Mouse (Mus musculus) forebrain, postnatal 0 days (tissue): ENCODE data around the gene Fam19a5. TPM values are rescaled to one million over a fixed set of nuclear protein-coding genes. Genes with fewer than 3 reads are reported as not detected.

Experiments used
- ATAC-seq: fragments of 200-750 bp; cut with Nextera tagmentation; 2 replicates; pipeline ENCODE4 v1.8.0; 2017; ENCODE audit warnings: mild to moderate bottlenecking, moderate library complexity
- DNase-seq: peaks from one replicate; pipeline ENCODE4 v3.0.0-alpha.2; 2015
- H3K27ac ChIP-seq: fragments of 300-500 bp; sonication (generic); 2 replicates; pipeline ENCODE4 v1.5.1; 2014; ENCODE audit warnings: low read depth, mild to moderate bottlenecking, antibody characterized with exemption, low read length, moderate library complexity, mixed read lengths
- H3K27me3 ChIP-seq: fragments of 300-500 bp; sonication (generic); 2 replicates; pipeline ENCODE4 v1.6.1; 2014; ENCODE audit warnings: mild to moderate bottlenecking, low read length, mixed read lengths; ENCODE audit not compliant: insufficient read depth
- H3K36me3 ChIP-seq: fragments of 300-500 bp; sonication (generic); 2 replicates; pipeline ENCODE4 v1.6.1; 2014; ENCODE audit warnings: mild to moderate bottlenecking, moderate library complexity; ENCODE audit not compliant: insufficient read depth
- H3K4me1 ChIP-seq: fragments of 300-500 bp; sonication (generic); 2 replicates; pipeline ENCODE4 v1.6.1; 2014; ENCODE audit warnings: antibody characterized with exemption; ENCODE audit not compliant: insufficient read depth
- H3K4me2 ChIP-seq: fragments of 300-500 bp; sonication (generic); 2 replicates; pipeline ENCODE4 v1.6.1; 2014; ENCODE audit warnings: low read depth, mild to moderate bottlenecking, moderate library complexity
- H3K4me3 ChIP-seq: fragments of 300-500 bp; sonication (generic); 2 replicates; pipeline ENCODE4 v1.5.1; 2014; ENCODE audit warnings: low read depth, low read length, mixed read lengths
- H3K9ac ChIP-seq: fragments of 300-500 bp; sonication (generic); 2 replicates; pipeline ENCODE4 v1.6.1; 2014; ENCODE audit warnings: mild to moderate bottlenecking
- H3K9me3 ChIP-seq: fragments of 300-500 bp; sonication (generic); 2 replicates; pipeline ENCODE4 v1.6.1; 2016; ENCODE audit warnings: low read length
- CTCF ChIP-seq: sonication (generic); IDR thresholded peaks from 2 replicates; pipeline ENCODE4 v1.5.1; 2016; ENCODE audit warnings: antibody characterized with exemption, control low read depth, low read depth
- WGBS: fragments of 180-500 bp; shearing (Covaris S2); extraction: QIAGEN DNeasy Blood & Tissue Kit; methylation state at CpG from one replicate; pipeline ENCODE4 v1.1.7; 2014; 5-methylcytosine and 5-hydroxymethylcytosine counted together
- microRNA-seq, 2 experiments: library from miRNA; unstranded; fragments of <30 nt; microRNA quantifications; one replicate each; pipeline ENCODE4; 2016
- polyA plus RNA-seq: library from polyadenylated mRNA; unstranded; fragments of >200 nt; fragmentation: Nextera tagmentation; extraction: Ambion mirVana; gene quantifications from 2 replicates; pipeline ENCODE4 v1.2.1, GENCODE M21; 2015
- total RNA-seq: library from RNA; depleted of rRNA; stranded (reverse); fragments of >200 nt; gene quantifications from 2 replicates; pipeline ENCODE4 v1.2.3, GENCODE M21; 2014

Gene Fam19a5
- total and polyA plus RNA-seq, 2 experiments from 2014 or later = 28.2 to 84.7 TPM

GRCm38 (mm10) chr15:87796571-87796970, 252.5 kb downstream of the Fam19a5 start:
- no peak for ATAC-seq
- Histone ChIP-seq H3K4me2 (no peak overlapping the region), H3K4me1 (no peaks in the 10 kb centered on the region), H3K9ac (no peak overlapping the region), H3K36me3 (no peaks in the 10 kb centered on the region), H3K27ac (no peak overlapping the region), H3K4me3 (no peak overlapping the region), H3K9me3 (no peaks in the 10 kb centered on the region), H3K27me3 (no peaks in the 10 kb centered on the region)
- no peak for TF ChIP-seq CTCF
- no peak for DNase-seq
- 86% methylated on average over 3 of the region's 3 CpGs for WGBS

Small RNA genes lying within 50 kb of the gene (microRNA-seq; reads per million reads assigned to microRNA genes)
- gene Mir6393 = 0 reads per million in 2 experiments
